Mouse (Mus musculus) mature B cell (primary cell): ENCODE measurements around the gene Osbpl8.
"Not testable (repeated sequence)": the region's sequence is repeated elsewhere in the genome, so short reads cannot be mapped to it uniquely, and the experiment has no call there.

Source experiments
- in situ Hi-C: fragments of 300-500 bp; cut with MboI; formaldehyde crosslinking; loops from 2 replicates; pipeline ENCODE4 v1.14.3; 2019

Gene Osbpl8

GRCm38 (mm10) chr10:111185574-111186269, 21.2 kb downstream of the Osbpl8 start:
- in situ Hi-C loops = no loop called here

- in situ Hi-C loops = no loop called here
Measured at GRCm38 (mm10) chr10:111189022-111189555, 24.5 kb downstream of the Osbpl8 start.

- in situ Hi-C loops = no loop called here
Measured at GRCm38 (mm10) chr10:111190110-111190795, 25.7 kb downstream of the Osbpl8 start.

- in situ Hi-C loops = no loop called here
Measured at GRCm38 (mm10) chr10:111193536-111193935, 29.0 kb downstream of the Osbpl8 start.

GRCm38 (mm10) chr10:111196191-111196590, 31.6 kb downstream of the Osbpl8 start:
- in situ Hi-C loops = no loop called here

- in situ Hi-C loops = not testable (repeated sequence)
Measured at GRCm38 (mm10) chr10:111198705-111199104, 34.2 kb downstream of the Osbpl8 start.

- in situ Hi-C loops = no loop called here
Measured at GRCm38 (mm10) chr10:111201120-111201519, 36.6 kb downstream of the Osbpl8 start.

GRCm38 (mm10) chr10:111201666-111202065, 37.1 kb downstream of the Osbpl8 start:
- in situ Hi-C loops = no loop called here

GRCm38 (mm10) chr10:111204089-111204488, 39.5 kb downstream of the Osbpl8 start:
- in situ Hi-C loops = no loop called here

GRCm38 (mm10) chr10:111205421-111205820, 40.9 kb downstream of the Osbpl8 start:
- in situ Hi-C loops = no loop called here

- in situ Hi-C loops = no loop called here
Measured at GRCm38 (mm10) chr10:111207386-111207785, 42.8 kb downstream of the Osbpl8 start.

- in situ Hi-C loops = no loop called here
Measured at GRCm38 (mm10) chr10:111214084-111214483, 49.5 kb downstream of the Osbpl8 start.

- in situ Hi-C loops = no loop called here
Measured at GRCm38 (mm10) chr10:111214696-111215095, 50.1 kb downstream of the Osbpl8 start.

- in situ Hi-C loops = no loop called here
Measured at GRCm38 (mm10) chr10:111215572-111215971, 51.0 kb downstream of the Osbpl8 start.

GRCm38 (mm10) chr10:111216111-111216510, 51.6 kb downstream of the Osbpl8 start:
- in situ Hi-C loops = no loop called here

GRCm38 (mm10) chr10:111222535-111222934, 58.0 kb downstream of the Osbpl8 start:
- in situ Hi-C loops = no loop called here

GRCm38 (mm10) chr10:111223218-111223830, 58.8 kb downstream of the Osbpl8 start:
- in situ Hi-C loops = no loop called here

- in situ Hi-C loops = no loop called here
Measured at GRCm38 (mm10) chr10:111224696-111225095, 60.1 kb downstream of the Osbpl8 start.

GRCm38 (mm10) chr10:111226508-111226907, 62.0 kb downstream of the Osbpl8 start:
- in situ Hi-C loops = no loop called here

- in situ Hi-C loops = not testable (repeated sequence)
Measured at GRCm38 (mm10) chr10:111232237-111232636, 67.7 kb downstream of the Osbpl8 start.

- in situ Hi-C loops = no loop called here
Measured at GRCm38 (mm10) chr10:111233476-111234130, 69.1 kb downstream of the Osbpl8 start.
